Comparison of ENCODE assay signal across 9 mouse cellular contexts in genomic region chr1:23321331-23321851, GRCm38 (mm10).
DNase-seq lines count a peak whose midpoint lies in the region; ATAC-seq and TF ChIP-seq lines count a peak whose summit lies in the region.
"Had no signal": no experiment of that assay in that cellular context is flagged by ENCODE, and none has a peak within 500 bp of the region (broad histone marks: within the 10 kb centered on the region; RNA-seq: fewer than 3 reads in every experiment).

No protein-coding gene starts in this region.

- H3K9me3 ChIP-seq in embryonic facial prominence, embryonic 14.5 days (ENCODE audit: control insufficient read depth, low read length): no peaks in the 10 kb centered on the region
- no peaks in the 10 kb centered on the region for H3K9me3 ChIP-seq in embryonic facial prominence, embryonic 10.5 days
- H3K9me3 ChIP-seq in midbrain, embryonic 10.5 days (replicated peaks): no peaks in the 10 kb centered on the region

- no peaks in the 10 kb centered on the region for H3K4me1 ChIP-seq in embryonic facial prominence, embryonic 14.5 days (ENCODE audit: control insufficient read depth, insufficient read depth, low read length)
- peaks cover 3% of the 10 kb centered on the region; the same call in 1 of the 2 replicates for H3K4me1 ChIP-seq in embryonic facial prominence, embryonic 10.5 days
- H3K4me1 ChIP-seq in kidney, adult 2 months (ENCODE audit: control insufficient read depth, insufficient read depth, low read length): no peaks in the 10 kb centered on the region
- H3K4me1 ChIP-seq in midbrain, embryonic 10.5 days: peaks cover 14% of the 10 kb centered on the region

- no peak overlapping the region for H3K27ac ChIP-seq in embryonic facial prominence, embryonic 14.5 days (replicated peaks; ENCODE audit: low read depth, low read length)
- H3K27ac ChIP-seq in embryonic facial prominence, embryonic 10.5 days (replicated peaks): no peak overlapping the region
- H3K27ac ChIP-seq in kidney, adult 2 months (ENCODE audit: insufficient read depth, low read depth, low read length): no peak overlapping the region
- peak overlapping the region; percentile 53 for H3K27ac ChIP-seq in midbrain, embryonic 10.5 days (replicated peaks)
- H3K27ac ChIP-seq: macrophage had no signal

- peak overlapping the region; percentile 14; the same call in 1 of the 2 replicates for H3K4me2 ChIP-seq in embryonic facial prominence, embryonic 14.5 days (ENCODE audit: low read depth, low read length)

- TF ChIP-seq CTCF in kidney, adult 2 months (conservative IDR thresholded peaks at IDR 0.05; ENCODE audit: insufficient read depth, insufficient read length, low read depth, low read length): no peak

- H3K4me3 ChIP-seq in embryonic facial prominence, embryonic 14.5 days (ENCODE audit: low read depth, low read length): no peak overlapping the region
- H3K4me3 ChIP-seq in embryonic facial prominence, embryonic 10.5 days: no peak overlapping the region
- H3K4me3 ChIP-seq in kidney, adult 2 months (ENCODE audit: insufficient read depth, low read depth, low read length): no peak overlapping the region
- H3K4me3 ChIP-seq in midbrain, embryonic 10.5 days: peak overlapping the region; percentile 20; the same call in 1 of the 2 replicates

- no peak for TF ChIP-seq POLR2A in kidney, adult 2 months (IDR thresholded peaks at IDR 0.05; ENCODE audit: low read depth, low read length)

- no peak overlapping the region for H3K9ac ChIP-seq in embryonic facial prominence, embryonic 14.5 days (ENCODE audit: low read depth, low read length)

- DNase-seq in embryonic facial prominence, embryonic 14.5 days (ENCODE audit: low spot score): peak; percentile 26
- DNase-seq in embryonic facial prominence, embryonic 10.5 days (ENCODE audit: low spot score): no peak
- DNase-seq in brain, adult 2 months (ENCODE audit: low read depth, low spot score): peak; percentile 33
- DNase-seq in heart, adult 18-20 months: peak; percentile 61 to 62
- DNase-seq in kidney, adult 2 months: peak; percentile 54
- peak; percentile 24 for DNase-seq in midbrain, embryonic 10.5 days (ENCODE audit: low spot score)
- no peak for DNase-seq in yolk sac, embryonic 10.5 days (ENCODE audit: low spot score)
- no peak for DNase-seq in right cerebral cortex, adult 18-20 months

- H3K36me3 ChIP-seq in embryonic facial prominence, embryonic 14.5 days (ENCODE audit: control insufficient read depth, insufficient read depth, low read length): no peaks in the 10 kb centered on the region
- no peaks in the 10 kb centered on the region for H3K36me3 ChIP-seq in embryonic facial prominence, embryonic 10.5 days (replicated peaks)
- no peaks in the 10 kb centered on the region for H3K36me3 ChIP-seq in kidney, adult 2 months (ENCODE audit: control insufficient read depth, insufficient read depth, low read length)
- no peaks in the 10 kb centered on the region for H3K36me3 ChIP-seq in midbrain, embryonic 10.5 days

- WGBS in embryonic facial prominence, embryonic 14.5 days: 46% methylated on average over 10 of the region's 10 CpGs
- 64% methylated on average over 10 of the region's 10 CpGs for WGBS in embryonic facial prominence, embryonic 10.5 days
- 17% methylated on average over 10 of the region's 10 CpGs for WGBS in kidney, adult 2 months
- WGBS in midbrain, embryonic 10.5 days: 53% methylated on average over 10 of the region's 10 CpGs

- no peak for ATAC-seq in embryonic facial prominence, embryonic 14.5 days (ENCODE audit: low read depth)

- no peaks in the 10 kb centered on the region for H3K27me3 ChIP-seq in embryonic facial prominence, embryonic 14.5 days (replicated peaks; ENCODE audit: control insufficient read depth, insufficient read depth, low read length)
- H3K27me3 ChIP-seq in embryonic facial prominence, embryonic 10.5 days (replicated peaks; ENCODE audit: low read depth, poor library complexity, severe bottlenecking): no peaks in the 10 kb centered on the region
- no peaks in the 10 kb centered on the region for H3K27me3 ChIP-seq in kidney, adult 2 months (replicated peaks; ENCODE audit: control insufficient read depth, insufficient read depth, low read length)
- H3K27me3 ChIP-seq in midbrain, embryonic 10.5 days (ENCODE audit: low read depth, poor library complexity, severe bottlenecking): no peaks in the 10 kb centered on the region

Comparison
In these comparisons a context has a peak if more than half of its experiments do, and no peak if none do; other contexts are left out.
1. DNase-seq: peak in embryonic facial prominence, embryonic 14.5 days (single experiment), brain, adult 2 months (single experiment), heart, adult 18-20 months (2 of 2), kidney, adult 2 months (single experiment) and midbrain, embryonic 10.5 days (single experiment); none in embryonic facial prominence, embryonic 10.5 days (single experiment), yolk sac, embryonic 10.5 days (single experiment) and right cerebral cortex, adult 18-20 months (single experiment).